Mouse (Mus musculus): ENCODE results near the gene Stk11ip.

DNA sequence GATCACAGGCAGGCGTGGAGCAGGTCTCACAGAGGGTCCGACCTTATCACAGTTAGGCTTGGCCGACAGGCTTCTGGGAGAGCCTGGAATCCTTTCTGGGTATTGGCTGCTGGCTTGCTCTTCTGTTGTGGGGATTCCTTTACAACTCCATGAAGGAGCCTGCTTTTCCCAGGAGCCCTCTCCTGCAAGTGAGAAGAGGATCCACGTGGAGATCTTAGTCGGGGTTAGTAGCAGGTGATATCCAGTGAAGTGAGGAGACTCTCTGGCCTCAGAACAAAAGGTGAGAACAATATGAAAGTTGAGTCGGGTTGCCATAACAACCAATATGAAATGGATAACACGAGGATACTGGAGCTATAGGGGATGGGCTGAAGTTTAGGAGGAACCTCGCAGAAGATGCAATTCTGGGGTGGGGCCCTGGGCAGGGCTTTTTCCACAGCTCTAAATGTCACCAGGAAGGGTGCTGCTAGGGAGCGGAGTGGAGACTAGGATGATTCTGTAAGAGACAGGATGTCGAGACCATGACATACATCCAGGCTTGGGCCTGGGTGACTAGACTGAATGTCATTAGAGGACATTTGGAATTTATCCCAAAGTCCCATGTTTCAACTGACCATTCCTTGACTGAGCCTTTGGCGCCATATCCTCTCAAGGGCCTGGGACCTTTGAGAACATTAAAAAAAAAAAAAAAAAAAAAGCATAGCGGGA is 39.0 kb downstream of the Stk11ip start:
- TF ChIP-seq CTCF (IDR thresholded peaks at IDR 0.05; ENCODE audit: insufficient read depth, low read length) (no peak), POLR2A (IDR thresholded peaks at IDR 0.05; ENCODE audit: borderline replicate concordance, extremely low read depth, low read depth, low read length) (no peak)
